Mouse (Mus musculus) lung, postnatal 0 days (tissue): ENCODE measurements at regions not wholly inside any gene's neighbourhood (a gene's known extent, or its start where the extent isn't known, plus 50 kb on each side); places are given as distances from the start of the nearest gene placed in this dataset.

Experiments used
- ATAC-seq: fragments of 200-750 bp; cut with Nextera tagmentation; 2 replicates; pipeline ENCODE4 v1.8.0; 2017; ENCODE audit warnings: moderate library complexity
- DNase-seq: peaks from one replicate; pipeline ENCODE4 v3.0.0-alpha.2; 2016; ENCODE audit warnings: low spot score
- H3K27ac ChIP-seq: fragments of 300-500 bp; sonication (generic); 2 replicates; pipeline ENCODE4 v1.5.1; 2014; ENCODE audit warnings: antibody characterized with exemption, mild to moderate bottlenecking, low read length, mixed read lengths
- H3K27me3 ChIP-seq: fragments of 300-500 bp; sonication (generic); replicated peaks from 2 replicates; pipeline ENCODE4 v1.6.1; 2014; ENCODE audit warnings: low read length, mixed read lengths; ENCODE audit not compliant: insufficient read depth
- H3K36me3 ChIP-seq: fragments of 300-500 bp; sonication (generic); 2 replicates; pipeline ENCODE4 v1.6.1; 2014; ENCODE audit warnings: low read length, mixed read lengths; ENCODE audit not compliant: insufficient read depth
- H3K4me1 ChIP-seq: fragments of 300-500 bp; sonication (generic); 2 replicates; pipeline ENCODE4 v1.6.1; 2014; ENCODE audit warnings: antibody characterized with exemption, low read depth, low read length, mixed read lengths; ENCODE audit not compliant: insufficient read depth
- H3K4me2 ChIP-seq: fragments of 300-500 bp; sonication (generic); replicated peaks from 2 replicates; pipeline ENCODE4 v1.6.1; 2014; ENCODE audit warnings: low read depth, mild to moderate bottlenecking, low read length, moderate library complexity, mixed read lengths
- H3K4me3 ChIP-seq: fragments of 300-500 bp; sonication (generic); 2 replicates; pipeline ENCODE4 v1.5.1; 2014; ENCODE audit warnings: low read depth, low read length
- H3K9ac ChIP-seq: fragments of 300-500 bp; sonication (generic); replicated peaks from 2 replicates; pipeline ENCODE4 v1.6.1; 2014; ENCODE audit warnings: low read depth, mild to moderate bottlenecking
- H3K9me3 ChIP-seq: fragments of 300-500 bp; sonication (generic); 2 replicates; pipeline ENCODE4 v1.6.1; 2016; ENCODE audit warnings: low read length, mixed read lengths
- CTCF ChIP-seq: IDR thresholded peaks from 2 replicates; pipeline ENCODE4 v1.5.1; 2016; ENCODE audit warnings: antibody characterized with exemption, mild to moderate bottlenecking
- EP300 ChIP-seq: IDR thresholded peaks from 2 replicates; pipeline ENCODE4 v1.6.1; 2016; ENCODE audit warnings: antibody characterized with exemption, mild to moderate bottlenecking, control low read depth
- WGBS: fragments of 180-500 bp; shearing (Covaris S2); extraction: QIAGEN DNeasy Blood & Tissue Kit; methylation state at CpG from one replicate; pipeline ENCODE4 v1.1.7; 2014; 5-methylcytosine and 5-hydroxymethylcytosine counted together

GRCm38 (mm10) chr1:94366606-94367005, 314.3 kb upstream of the Pdcd1 start:
- ATAC-seq (no peak), DNase-seq (no peak)
- no peaks in the 10 kb centered on the region for H3K9me3 ChIP-seq
- no peak overlapping the region for H3K4me3 ChIP-seq
- no peak overlapping the region for H3K4me2 ChIP-seq
- no peaks in the 10 kb centered on the region for H3K36me3 ChIP-seq
- H3K4me1 ChIP-seq = no peaks in the 10 kb centered on the region
- H3K27me3 ChIP-seq = no peaks in the 10 kb centered on the region
- no peak overlapping the region for H3K27ac ChIP-seq
- 83% methylated on average over 1 of the region's 1 CpGs for WGBS
- TF ChIP-seq EP300 = no peak
- no peak for TF ChIP-seq CTCF
- no peak overlapping the region for H3K9ac ChIP-seq

GRCm38 (mm10) chr1:94356996-94357395, 304.6 kb upstream of the Pdcd1 start:
- Histone ChIP-seq H3K9me3 (no peaks in the 10 kb centered on the region), H3K27ac (no peak overlapping the region), H3K27me3 (no peaks in the 10 kb centered on the region), H3K4me1 (no peaks in the 10 kb centered on the region), H3K36me3 (no peaks in the 10 kb centered on the region), H3K4me2 (no peak overlapping the region), H3K9ac (no peak overlapping the region), H3K4me3 (no peak overlapping the region)
- ATAC-seq (no peak), DNase-seq (no peak)
- TF ChIP-seq CTCF (no peak), EP300 (no peak)
- WGBS = 57% methylated on average over 1 of the region's 1 CpGs

- H3K27ac ChIP-seq = no peak overlapping the region
- no peaks in the 10 kb centered on the region for H3K4me1 ChIP-seq
- ATAC-seq (no peak), DNase-seq (no peak)
- H3K9me3 ChIP-seq = no peaks in the 10 kb centered on the region
- WGBS = 43% methylated on average over 3 of the region's 3 CpGs
- TF ChIP-seq CTCF (no peak), EP300 (no peak)
- H3K4me2 ChIP-seq = no peak overlapping the region
- no peaks in the 10 kb centered on the region for H3K36me3 ChIP-seq
- H3K27me3 ChIP-seq = no peaks in the 10 kb centered on the region
- no peak overlapping the region for H3K4me3 ChIP-seq
- H3K9ac ChIP-seq = no peak overlapping the region
Measured at GRCm38 (mm10) chr1:94355873-94356272, 303.5 kb upstream of the Pdcd1 start.

- DNase-seq (no peak), ATAC-seq (no peak)
- no peak overlapping the region for H3K27ac ChIP-seq
- H3K27me3 ChIP-seq = no peaks in the 10 kb centered on the region
- H3K4me2 ChIP-seq = no peak overlapping the region
- 94% methylated on average over 2 of the region's 2 CpGs for WGBS
- H3K9me3 ChIP-seq = no peaks in the 10 kb centered on the region
- H3K36me3 ChIP-seq = no peaks in the 10 kb centered on the region
- H3K9ac ChIP-seq = no peak overlapping the region
- no peak overlapping the region for H3K4me3 ChIP-seq
- H3K4me1 ChIP-seq = no peaks in the 10 kb centered on the region
- no peak for TF ChIP-seq CTCF
- no peak for TF ChIP-seq EP300
Measured at GRCm38 (mm10) chr1:94342576-94342975, 290.2 kb upstream of the Pdcd1 start.

GRCm38 (mm10) chr1:94341237-94341636, 288.9 kb upstream of the Pdcd1 start:
- Histone ChIP-seq H3K4me2 (no peak overlapping the region), H3K27ac (no peak overlapping the region), H3K9ac (no peak overlapping the region), H3K27me3 (no peaks in the 10 kb centered on the region), H3K9me3 (no peaks in the 10 kb centered on the region), H3K4me3 (no peak overlapping the region), H3K36me3 (no peaks in the 10 kb centered on the region), H3K4me1 (no peaks in the 10 kb centered on the region)
- 70% methylated on average over 3 of the region's 3 CpGs for WGBS
- ATAC-seq (no peak), DNase-seq (no peak)
- TF ChIP-seq CTCF (no peak), EP300 (no peak)

- Histone ChIP-seq H3K27ac (no peak overlapping the region), H3K27me3 (no peaks in the 10 kb centered on the region), H3K9ac (no peak overlapping the region), H3K36me3 (no peaks in the 10 kb centered on the region), H3K9me3 (no peaks in the 10 kb centered on the region), H3K4me2 (no peak overlapping the region), H3K4me3 (no peak overlapping the region), H3K4me1 (no peaks in the 10 kb centered on the region)
- ATAC-seq = no peak
- no peak for DNase-seq
- TF ChIP-seq EP300 (no peak), CTCF (no peak)
Measured at GRCm38 (mm10) chr1:94318029-94318428, 265.7 kb upstream of the Pdcd1 start.

GRCm38 (mm10) chr1:94298395-94298794, 246.0 kb upstream of the Pdcd1 start:
- Histone ChIP-seq H3K9ac (no peak overlapping the region), H3K4me3 (no peak overlapping the region), H3K27ac (no peak overlapping the region), H3K4me2 (no peak overlapping the region), H3K4me1 (no peaks in the 10 kb centered on the region), H3K9me3 (no peaks in the 10 kb centered on the region), H3K27me3 (no peaks in the 10 kb centered on the region), H3K36me3 (no peaks in the 10 kb centered on the region)
- ATAC-seq (no peak), DNase-seq (no peak)
- 72% methylated on average over 1 of the region's 1 CpGs for WGBS
- TF ChIP-seq EP300 = no peak
- TF ChIP-seq CTCF = no peak
